Mouse (Mus musculus) heart, embryonic 11.5 days (tissue): ENCODE measurements around the gene Cpne4. TPM values are rescaled to one million over a fixed set of nuclear protein-coding genes. Genes with fewer than 3 reads are reported as not detected.

Experiments
- ATAC-seq: fragments of 200-750 bp; cut with Nextera tagmentation; replicated peaks from 2 replicates; pipeline ENCODE4 v1.8.0; 2017; ENCODE audit warnings: moderate library complexity; ENCODE audit not compliant: insufficient number of reproducible peaks, low FRiP score, low TSS enrichment
- H3K27ac ChIP-seq: fragments of 300-500 bp; sonication (generic); 2 replicates; pipeline ENCODE4 v1.5.1; 2014; ENCODE audit warnings: mild to moderate bottlenecking, low read depth, low read length
- H3K27me3 ChIP-seq: fragments of 300-500 bp; sonication (generic); 2 replicates; pipeline ENCODE4 v1.6.1; 2014; ENCODE audit warnings: mild to moderate bottlenecking, low read length, mixed read lengths; ENCODE audit not compliant: control insufficient read depth, insufficient read depth
- H3K36me3 ChIP-seq: fragments of 300-500 bp; sonication (generic); 2 replicates; pipeline ENCODE4 v1.6.1; 2014; ENCODE audit warnings: mild to moderate bottlenecking, low read length, moderate library complexity, mixed read lengths; ENCODE audit not compliant: control insufficient read depth, insufficient read depth
- H3K4me1 ChIP-seq: fragments of 300-500 bp; sonication (generic); 2 replicates; pipeline ENCODE4 v1.6.1; 2014; ENCODE audit warnings: low read length; ENCODE audit not compliant: control insufficient read depth, insufficient read depth
- H3K4me2 ChIP-seq: fragments of 300-500 bp; sonication (generic); 2 replicates; pipeline ENCODE4 v1.6.1; 2014; ENCODE audit warnings: mild to moderate bottlenecking, moderate library complexity
- H3K4me3 ChIP-seq: fragments of 300-500 bp; sonication (generic); 2 replicates; pipeline ENCODE4 v1.5.1; 2014; ENCODE audit warnings: low read depth, low read length
- H3K9ac ChIP-seq: fragments of 300-500 bp; sonication (generic); 2 replicates; pipeline ENCODE4 v1.6.1; 2014; ENCODE audit warnings: mild to moderate bottlenecking, low read depth, low read length, moderate library complexity
- H3K9me3 ChIP-seq: fragments of 300-500 bp; sonication (generic); replicated peaks from 2 replicates; pipeline ENCODE4 v1.6.1; 2016; ENCODE audit warnings: low read length; ENCODE audit not compliant: control insufficient read depth
- WGBS: fragments of 180-500 bp; shearing (Covaris S2); extraction: QIAGEN DNeasy Blood & Tissue Kit; methylation state at CpG from one replicate; pipeline ENCODE4 v1.1.7; 2014; ENCODE audit not compliant: insufficient replicate concordance; 5-methylcytosine and 5-hydroxymethylcytosine counted together
- polyA plus RNA-seq: library from polyadenylated mRNA; unstranded; fragments of >200 nt; fragmentation: Nextera tagmentation; extraction: Ambion mirVana; gene quantifications from 2 replicates; pipeline ENCODE4 v1.2.1, GENCODE M21; 2014

The Cpne4 gene
- polyA plus RNA-seq, 1 experiment from 2014 or later = 0.64 TPM

GRCm38 (mm10) chr9:104872586-104872985 is 325.5 kb downstream of the Cpne4 start:
- H3K27ac ChIP-seq = no peak overlapping the region
- ATAC-seq = no peak
- H3K4me1 ChIP-seq = no peaks in the 10 kb centered on the region
- no peak overlapping the region for H3K9ac ChIP-seq
- no peak overlapping the region for H3K4me3 ChIP-seq
- H3K4me2 ChIP-seq = no peak overlapping the region
- H3K36me3 ChIP-seq = no peaks in the 10 kb centered on the region
- H3K27me3 ChIP-seq = no peaks in the 10 kb centered on the region
- WGBS = 82% methylated on average over 4 of the region's 4 CpGs
- no peaks in the 10 kb centered on the region for H3K9me3 ChIP-seq

- H3K27ac ChIP-seq = no peak overlapping the region
- H3K4me3 ChIP-seq = no peak overlapping the region
- no peaks in the 10 kb centered on the region for H3K27me3 ChIP-seq
- no peak overlapping the region for H3K4me2 ChIP-seq
- no peaks in the 10 kb centered on the region for H3K9me3 ChIP-seq
- WGBS = 70% methylated on average over 3 of the region's 3 CpGs
- H3K9ac ChIP-seq = no peak overlapping the region
- ATAC-seq = no peak
- H3K36me3 ChIP-seq = no peaks in the 10 kb centered on the region
- H3K4me1 ChIP-seq = no peaks in the 10 kb centered on the region
Observed at GRCm38 (mm10) chr9:104874157-104874556, 327.1 kb downstream of the Cpne4 start.

GRCm38 (mm10) chr9:104877014-104877413 is 329.9 kb downstream of the Cpne4 start:
- H3K4me1 ChIP-seq = no peaks in the 10 kb centered on the region
- no peaks in the 10 kb centered on the region for H3K27me3 ChIP-seq
- H3K9ac ChIP-seq = no peak overlapping the region
- H3K4me2 ChIP-seq = no peak overlapping the region
- no peaks in the 10 kb centered on the region for H3K36me3 ChIP-seq
- 63% methylated on average over 3 of the region's 3 CpGs for WGBS
- no peaks in the 10 kb centered on the region for H3K9me3 ChIP-seq
- no peak overlapping the region for H3K4me3 ChIP-seq
- no peak overlapping the region for H3K27ac ChIP-seq
- ATAC-seq = no peak

- no peak overlapping the region for H3K4me3 ChIP-seq
- no peaks in the 10 kb centered on the region for H3K9me3 ChIP-seq
- WGBS = 83% methylated on average over 6 of the region's 6 CpGs
- H3K4me1 ChIP-seq = no peaks in the 10 kb centered on the region
- no peak overlapping the region for H3K4me2 ChIP-seq
- ATAC-seq = no peak
- no peak overlapping the region for H3K9ac ChIP-seq
- no peaks in the 10 kb centered on the region for H3K36me3 ChIP-seq
- H3K27me3 ChIP-seq = no peaks in the 10 kb centered on the region
- H3K27ac ChIP-seq = no peak overlapping the region
Observed at GRCm38 (mm10) chr9:104878558-104878957, 331.5 kb downstream of the Cpne4 start.

GRCm38 (mm10) chr9:104890517-104890916 is 343.4 kb downstream of the Cpne4 start:
- no peak overlapping the region for H3K4me2 ChIP-seq
- no peak overlapping the region for H3K4me3 ChIP-seq
- ATAC-seq = no peak
- H3K36me3 ChIP-seq = no peaks in the 10 kb centered on the region
- no peaks in the 10 kb centered on the region for H3K27me3 ChIP-seq
- no peak overlapping the region for H3K27ac ChIP-seq
- H3K9ac ChIP-seq = no peak overlapping the region
- no peaks in the 10 kb centered on the region for H3K4me1 ChIP-seq
- no peaks in the 10 kb centered on the region for H3K9me3 ChIP-seq
- 72% methylated on average over 3 of the region's 3 CpGs for WGBS

GRCm38 (mm10) chr9:104895360-104895759 is 348.3 kb downstream of the Cpne4 start:
- Histone ChIP-seq H3K36me3 (no peaks in the 10 kb centered on the region), H3K27me3 (no peaks in the 10 kb centered on the region), H3K4me1 (no peaks in the 10 kb centered on the region)

GRCm38 (mm10) chr9:104901118-104901517 is 354.0 kb downstream of the Cpne4 start:
- H3K36me3 ChIP-seq = no peaks in the 10 kb centered on the region
- H3K27ac ChIP-seq = no peak overlapping the region
- H3K4me1 ChIP-seq = no peaks in the 10 kb centered on the region
- H3K27me3 ChIP-seq = no peaks in the 10 kb centered on the region
- H3K4me2 ChIP-seq = no peak overlapping the region
- WGBS = 54% methylated on average over 6 of the region's 6 CpGs
- no peak overlapping the region for H3K4me3 ChIP-seq
- no peaks in the 10 kb centered on the region for H3K9me3 ChIP-seq
- ATAC-seq = no peak
- H3K9ac ChIP-seq = no peak overlapping the region

More at GRCm38 (mm10) chr9:104895360-104895759, 348.3 kb downstream of the Cpne4 start:
- Histone ChIP-seq H3K9me3 (no peaks in the 10 kb centered on the region), H3K27ac (no peak overlapping the region), H3K4me3 (no peak overlapping the region), H3K9ac (no peak overlapping the region), H3K4me2 (no peak overlapping the region)
- ATAC-seq = no peak
- 74% methylated on average over 4 of the region's 4 CpGs for WGBS

GRCm38 (mm10) chr9:104901827-104902226 is 354.7 kb downstream of the Cpne4 start:
- WGBS = 70% methylated on average over 2 of the region's 2 CpGs
- Histone ChIP-seq H3K4me2 (no peak overlapping the region), H3K9ac (no peak overlapping the region), H3K27ac (no peak overlapping the region), H3K4me3 (no peak overlapping the region), H3K36me3 (no peaks in the 10 kb centered on the region), H3K9me3 (no peaks in the 10 kb centered on the region), H3K4me1 (no peaks in the 10 kb centered on the region), H3K27me3 (no peaks in the 10 kb centered on the region)
- ATAC-seq = no peak

GRCm38 (mm10) chr9:104912686-104913085 is 365.6 kb downstream of the Cpne4 start:
- H3K4me1 ChIP-seq = no peaks in the 10 kb centered on the region
- H3K4me2 ChIP-seq = no peak overlapping the region
- H3K9me3 ChIP-seq = no peaks in the 10 kb centered on the region
- H3K27ac ChIP-seq = no peak overlapping the region
- no peaks in the 10 kb centered on the region for H3K36me3 ChIP-seq
- ATAC-seq = no peak
- H3K27me3 ChIP-seq = no peaks in the 10 kb centered on the region
- 58% methylated on average over 2 of the region's 2 CpGs for WGBS
- H3K9ac ChIP-seq = no peak overlapping the region
- no peak overlapping the region for H3K4me3 ChIP-seq
